Mouse (Mus musculus): ENCODE measurements around the gene Gpr132.

DNA sequence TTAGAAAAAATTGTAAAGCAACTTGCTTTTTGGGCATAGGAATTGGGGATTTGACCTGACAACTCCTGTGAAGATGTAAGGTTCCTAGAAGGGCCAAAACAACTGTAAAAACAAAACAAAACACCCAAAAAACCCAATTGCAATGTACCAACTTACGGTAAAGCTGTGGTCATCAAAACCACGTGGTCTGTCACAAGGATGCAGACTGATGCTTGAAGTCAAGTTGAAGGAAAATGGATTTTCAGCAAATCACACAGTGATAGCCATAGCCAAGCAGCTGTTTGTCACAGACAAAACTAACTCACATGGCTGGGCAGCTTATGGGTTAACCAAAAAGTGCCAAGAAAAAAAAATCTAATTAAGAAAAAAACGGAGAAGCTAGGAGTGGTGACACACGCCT, 30.9 kb upstream of the Gpr132 start:
- TF ChIP-seq CTCF (IDR thresholded peaks at IDR 0.05; ENCODE audit: low read depth, low read length) (no peak), GATA2 (IDR thresholded peaks at IDR 0.05; ENCODE audit: borderline replicate concordance, low read depth, low read length) (no peak), POLR2AphosphoS5 (IDR thresholded peaks at IDR 0.05; ENCODE audit: insufficient replicate concordance, low read depth, low read length) (no peak), TAL1 (conservative IDR thresholded peaks at IDR 0.05; ENCODE audit: low read depth, low read length) (no peak), GATA1 (IDR thresholded peaks at IDR 0.05; ENCODE audit: borderline replicate concordance, low read length) (no peak)
